Mouse (Mus musculus) heart, adult 18-20 months (tissue): Measurements from ENCODE around the gene Fam216b. TPM values are rescaled to one million over a fixed set of nuclear protein-coding genes. Genes with fewer than 3 reads are reported as not detected.
A peak's percentile ranks its signal among the peaks of the same experiment; 100 is the strongest.

Experiments used
- DNase-seq, 2 experiments: peaks; one replicate each; pipeline ENCODE4 v3.0.0; 2021 to 2022; ENCODE audit warnings: mixed read lengths in 1 of 2
- long read RNA-seq, 2 experiments: library from polyadenylated mRNA; stranded (forward); transcript quantifications; one replicate each; pipeline ENCODE4 v2.0.0; 2021
- total RNA-seq, 2 experiments: library from RNA; stranded (reverse); gene quantifications; 2 replicates each; pipeline ENCODE4 v1.2.3; 2021

The Fam216b gene
- total RNA-seq = under 1 TPM in 1 of 2 experiments, not detected in 1; 0.26 TPM
- long read RNA-seq, experiment 1 = 0 reads
- long read RNA-seq, experiment 2 = 0 reads

GRCm38 (mm10) chr14:78088907-78089306 lies at the start of gene Fam216b:
TSS of gene Fam216b (minus strand) at chr14:78089007.
- peak in 1 of 2 experiments; percentile 26 for DNase-seq

GRCm38 (mm10) chr14:78132368-78133052 lies 43.7 kb upstream of the Fam216b start:
- no peak for DNase-seq

- no peak for DNase-seq
Observed at GRCm38 (mm10) chr14:78126670-78127069, 37.9 kb upstream of the Fam216b start.

GRCm38 (mm10) chr14:78120286-78120685 lies 31.5 kb upstream of the Fam216b start:
- no peak for DNase-seq

- no peak for DNase-seq
Observed at GRCm38 (mm10) chr14:78119449-78120200, 30.8 kb upstream of the Fam216b start.

GRCm38 (mm10) chr14:78117671-78118070 lies 28.9 kb upstream of the Fam216b start:
- no peak for DNase-seq

GRCm38 (mm10) chr14:78117268-78117667 lies 28.5 kb upstream of the Fam216b start:
- no peak for DNase-seq

- DNase-seq = no peak
Observed at GRCm38 (mm10) chr14:78112466-78112865, 23.7 kb upstream of the Fam216b start.

GRCm38 (mm10) chr14:78110871-78111270 lies 22.1 kb upstream of the Fam216b start:
- no peak for DNase-seq

- DNase-seq = no peak
Observed at GRCm38 (mm10) chr14:78109419-78109818, 20.6 kb upstream of the Fam216b start.

- no peak for DNase-seq
Observed at GRCm38 (mm10) chr14:78108388-78108787, 19.6 kb upstream of the Fam216b start.

GRCm38 (mm10) chr14:78089591-78089990 lies 784 bp upstream of the Fam216b start:
- no peak for DNase-seq

- DNase-seq = no peak
Observed at GRCm38 (mm10) chr14:78083465-78083864, 5.3 kb downstream of the Fam216b start.

- no peak for DNase-seq
Observed at GRCm38 (mm10) chr14:78077508-78077907, 11.3 kb downstream of the Fam216b start.

- no peak for DNase-seq
Observed at GRCm38 (mm10) chr14:78065938-78066710, 22.7 kb downstream of the Fam216b start.

- DNase-seq = no peak
Observed at GRCm38 (mm10) chr14:78062484-78062883, 26.3 kb downstream of the Fam216b start.

- no peak for DNase-seq
Observed at GRCm38 (mm10) chr14:78060609-78060951, 28.2 kb downstream of the Fam216b start.

GRCm38 (mm10) chr14:78059878-78060608 lies 28.8 kb downstream of the Fam216b start:
- DNase-seq = no peak

- DNase-seq = no peak
Observed at GRCm38 (mm10) chr14:78057362-78057761, 31.4 kb downstream of the Fam216b start.

- no peak for DNase-seq
Observed at GRCm38 (mm10) chr14:78056371-78056770, 32.4 kb downstream of the Fam216b start.

GRCm38 (mm10) chr14:78048674-78049073 lies 40.1 kb downstream of the Fam216b start:
- DNase-seq = no peak

GRCm38 (mm10) chr14:78048258-78048657 lies 40.5 kb downstream of the Fam216b start:
- DNase-seq = no peak
